Mouse (Mus musculus) liver, postnatal 0 days (tissue): Measurements from ENCODE around the gene Set. TPM values are rescaled to one million over a fixed set of nuclear protein-coding genes. Genes with fewer than 3 reads are reported as not detected.

ENCODE experiments used
- ATAC-seq: fragments of 200-750 bp; cut with Nextera tagmentation; 2 replicates; pipeline ENCODE4 v1.8.0; 2017; ENCODE audit warnings: mild to moderate bottlenecking, moderate library complexity
- DNase-seq: peaks from one replicate; pipeline ENCODE4 v3.0.0-alpha.2; 2016
- H3K27ac ChIP-seq: fragments of 300-500 bp; sonication (generic); 2 replicates; pipeline ENCODE4 v1.5.1; 2014; ENCODE audit warnings: antibody characterized with exemption, moderate library complexity, mild to moderate bottlenecking, low read depth
- H3K27me3 ChIP-seq: fragments of 300-500 bp; sonication (generic); 2 replicates; pipeline ENCODE4 v1.6.1; 2014; ENCODE audit warnings: low read length, control low read depth, mixed read lengths; ENCODE audit not compliant: insufficient read depth
- H3K36me3 ChIP-seq: fragments of 300-500 bp; sonication (generic); replicated peaks from 2 replicates; pipeline ENCODE4 v1.6.1; 2014; ENCODE audit warnings: mild to moderate bottlenecking, control low read depth, low read length, moderate library complexity, mixed read lengths; ENCODE audit not compliant: insufficient read depth
- H3K4me1 ChIP-seq: fragments of 300-500 bp; sonication (generic); 2 replicates; pipeline ENCODE4 v1.6.1; 2014; ENCODE audit warnings: antibody characterized with exemption, mild to moderate bottlenecking, control low read depth; ENCODE audit not compliant: insufficient read depth
- H3K4me2 ChIP-seq: fragments of 300-500 bp; sonication (generic); 2 replicates; pipeline ENCODE4 v1.6.1; 2014; ENCODE audit warnings: low read depth, mild to moderate bottlenecking, low read length, moderate library complexity, mixed read lengths
- H3K4me3 ChIP-seq: fragments of 300-500 bp; sonication (generic); 2 replicates; pipeline ENCODE4 v1.5.1; 2014; ENCODE audit warnings: low read depth, low read length
- H3K9ac ChIP-seq: fragments of 300-500 bp; sonication (generic); replicated peaks from 2 replicates; pipeline ENCODE4 v1.6.1; 2014; ENCODE audit warnings: mild to moderate bottlenecking, moderate library complexity
- H3K9me3 ChIP-seq: fragments of 300-500 bp; sonication (generic); 2 replicates; pipeline ENCODE4 v1.6.1; 2016; ENCODE audit warnings: mild to moderate bottlenecking, control low read depth, low read length, mixed read lengths
- CTCF ChIP-seq: sonication (generic); IDR thresholded peaks from 2 replicates; pipeline ENCODE4 v1.5.1; 2016; ENCODE audit warnings: antibody characterized with exemption, low read depth
- EP300 ChIP-seq: IDR thresholded peaks from 2 replicates; pipeline ENCODE4 v1.6.1; 2016; ENCODE audit warnings: antibody characterized with exemption, low read depth, mild to moderate bottlenecking
- WGBS: fragments of 180-500 bp; shearing (Covaris S2); extraction: QIAGEN DNeasy Blood & Tissue Kit; methylation state at CpG from one replicate; pipeline ENCODE4 v1.1.7; 2014; ENCODE audit not compliant: insufficient replicate concordance; 5-methylcytosine and 5-hydroxymethylcytosine counted together
- polyA plus RNA-seq: library from polyadenylated mRNA; unstranded; fragments of >200 nt; fragmentation: Nextera tagmentation; extraction: Ambion mirVana; gene quantifications from 2 replicates; pipeline ENCODE4 v1.2.1, GENCODE M21; 2015

Gene Set
- polyA plus RNA-seq, 1 experiment from 2014 or later, result 115 TPM

DNA sequence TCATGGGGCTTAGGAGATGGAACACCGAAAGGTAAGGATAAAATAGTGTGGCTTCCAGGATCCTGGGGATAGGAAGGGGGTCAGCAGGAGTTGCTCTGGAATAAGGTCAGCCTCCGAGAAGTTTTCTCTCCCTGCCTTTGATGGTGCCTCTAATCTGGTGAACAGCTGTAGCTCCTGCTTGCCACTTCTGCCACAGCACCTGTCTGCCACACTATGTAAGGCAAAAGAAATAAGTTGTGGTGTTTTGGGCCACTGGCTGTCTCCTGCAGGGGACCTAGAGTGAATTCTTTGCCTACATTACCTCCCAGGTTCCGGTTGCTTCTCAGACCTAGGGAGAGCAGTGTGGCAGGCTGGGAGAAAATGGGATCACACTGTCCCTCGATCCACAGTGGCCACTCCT lies 21.6 kb downstream of the Set start:
- no peak for ATAC-seq
- Histone ChIP-seq H3K4me3 (no peak overlapping the region), H3K9ac (no peak overlapping the region)

DNA sequence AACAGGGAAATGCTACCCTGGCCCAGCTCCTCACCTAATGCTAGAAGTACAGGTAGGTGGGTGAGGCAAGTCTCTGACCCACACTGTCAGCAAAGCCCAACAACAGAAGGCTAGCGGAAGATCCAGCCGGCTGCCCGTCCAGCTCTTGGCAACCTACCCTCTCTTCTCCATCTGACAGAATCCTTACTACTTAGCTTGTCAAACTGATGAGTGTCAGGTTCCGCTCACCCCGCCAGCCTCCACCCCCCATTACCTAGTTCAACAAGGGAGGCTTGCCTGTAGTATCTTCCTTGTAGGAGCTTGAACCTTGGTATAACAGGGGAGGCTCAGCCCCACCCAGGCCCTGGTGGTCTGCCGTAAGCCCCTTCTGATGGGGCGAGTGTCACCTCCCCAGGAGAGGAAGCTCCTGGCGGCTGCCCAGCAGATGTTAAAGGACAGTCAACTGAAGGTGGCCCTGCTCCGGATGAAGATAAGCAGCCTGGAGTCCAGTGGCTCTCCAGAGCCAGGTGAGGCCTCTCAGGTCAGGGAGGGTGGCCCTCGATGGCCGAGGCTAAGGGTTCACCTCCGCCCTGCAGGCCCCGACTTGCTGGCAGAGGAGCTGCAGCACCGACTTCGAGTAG lies 23.1 kb downstream of the Set start:
- Histone ChIP-seq H3K27me3 (no peaks in the 10 kb centered on the region), H3K27ac (no peak overlapping the region), H3K4me2 (no peak overlapping the region), H3K4me1 (peaks cover 8% of the 10 kb centered on the region), H3K4me3 (no peak overlapping the region), H3K9me3 (no peaks in the 10 kb centered on the region), H3K9ac (no peak overlapping the region), H3K36me3 (no peaks in the 10 kb centered on the region)
- 90% methylated on average over 15 of the region's 15 CpGs for WGBS
- TF ChIP-seq CTCF (no peak), EP300 (no peak)
- ATAC-seq, result no peak
- no peak for DNase-seq

More for the DNA sequence above, 21.6 kb downstream of the Set start:
- Histone ChIP-seq H3K27ac (no peak overlapping the region), H3K4me1 (peaks cover 8% of the 10 kb centered on the region), H3K27me3 (no peaks in the 10 kb centered on the region), H3K9me3 (no peaks in the 10 kb centered on the region), H3K4me2 (no peak overlapping the region), H3K36me3 (0 out of 2 replicates have a peak, but pooled peaks cover 2% of the 10 kb centered on the region)
- WGBS, result 78% methylated on average over 4 of the region's 4 CpGs
- TF ChIP-seq CTCF (no peak), EP300 (no peak)
- no peak for DNase-seq

DNA sequence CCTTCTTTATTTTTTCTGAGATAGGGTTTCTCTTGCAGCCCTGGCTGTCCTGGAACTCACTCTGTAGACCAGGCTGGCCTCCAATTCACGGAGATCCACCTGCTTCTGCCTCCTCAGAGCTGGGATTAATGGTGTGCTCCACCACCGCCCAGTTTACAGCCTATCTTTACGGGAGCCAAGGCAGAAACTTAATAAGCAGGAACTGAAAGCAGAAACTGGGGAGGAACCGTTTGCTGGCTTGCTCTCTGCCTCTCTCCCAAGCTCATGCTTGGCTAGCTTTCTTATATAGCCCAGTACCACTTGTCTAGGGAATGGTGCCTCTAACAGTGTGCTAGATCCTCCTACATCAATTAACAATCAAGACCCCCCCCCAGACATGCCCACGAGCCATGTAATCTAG lies 26.9 kb downstream of the Set start:
- Histone ChIP-seq H3K27me3 (no peaks in the 10 kb centered on the region), H3K27ac (0 out of 2 replicates have a peak overlapping the region, but pooled peaks have one; percentile 16), H3K9ac (no peak overlapping the region), H3K36me3 (no peaks in the 10 kb centered on the region), H3K4me2 (0 out of 2 replicates have a peak overlapping the region, but pooled peaks have one; percentile 38), H3K4me1 (no peaks in the 10 kb centered on the region), H3K4me3 (no peak overlapping the region), H3K9me3 (no peaks in the 10 kb centered on the region)
- 56% methylated on average over 5 of the region's 5 CpGs for WGBS
- DNase-seq (no peak), ATAC-seq (no peak)
- no peak for TF ChIP-seq CTCF
- no peak for TF ChIP-seq EP300

DNA sequence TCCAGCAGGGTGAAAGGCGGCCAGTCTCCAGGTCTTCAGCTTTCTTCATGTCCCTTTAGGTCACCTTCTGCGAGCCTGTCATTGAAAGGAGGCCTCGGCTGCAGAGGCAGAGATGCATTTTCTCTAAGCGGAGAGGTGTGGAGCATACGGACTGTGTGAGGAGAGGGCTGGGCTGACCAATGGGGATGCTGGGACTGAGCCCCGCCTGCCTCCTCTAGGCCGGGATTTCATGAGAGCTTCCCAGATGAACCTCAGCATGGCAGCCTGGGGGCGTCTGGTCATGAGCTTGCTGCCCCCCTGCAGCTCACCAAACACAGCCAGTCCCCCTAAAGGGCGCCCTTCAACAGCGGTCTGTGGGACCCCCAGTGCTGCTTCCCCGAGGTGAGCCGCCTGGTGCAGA lies 27.5 kb downstream of the Set start:
- Histone ChIP-seq H3K9ac (no peak overlapping the region), H3K27ac (0 out of 2 replicates have a peak overlapping the region, but pooled peaks have one; percentile 16)
- no peak for TF ChIP-seq CTCF
- TF ChIP-seq EP300, result no peak

DNA sequence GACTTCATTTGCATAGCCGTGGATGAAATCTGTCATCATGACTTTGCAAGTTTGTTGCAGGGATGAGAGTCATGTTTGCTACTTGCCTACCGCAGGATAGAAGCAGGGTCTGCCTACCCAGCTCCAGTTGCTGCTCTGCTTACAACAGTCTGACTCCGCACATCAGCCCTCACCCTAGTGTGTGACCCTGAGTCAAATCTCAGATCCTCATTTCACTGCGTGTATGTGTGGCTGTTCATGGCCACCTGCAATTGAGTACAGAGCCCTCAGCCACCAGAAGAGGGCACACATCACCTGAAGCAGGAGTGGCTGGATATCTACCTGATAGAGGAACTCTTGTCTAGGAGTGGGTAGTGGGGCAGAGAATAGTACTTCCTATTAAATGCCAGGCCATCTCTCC lies 30.1 kb downstream of the Set start:
- 75% methylated on average over 4 of the region's 4 CpGs for WGBS
- Histone ChIP-seq H3K27me3 (no peaks in the 10 kb centered on the region), H3K9me3 (no peaks in the 10 kb centered on the region), H3K4me3 (no peak overlapping the region), H3K27ac (no peak overlapping the region), H3K4me1 (no peaks in the 10 kb centered on the region), H3K9ac (no peak overlapping the region), H3K36me3 (peaks cover 6% of the 10 kb centered on the region), H3K4me2 (no peak overlapping the region)
- TF ChIP-seq CTCF (peak; percentile 38), EP300 (no peak)
- ATAC-seq (no peak), DNase-seq (no peak)

More for the DNA sequence above, 27.5 kb downstream of the Set start:
- no peak for DNase-seq
- WGBS, result 57% methylated on average over 12 of the region's 12 CpGs
- Histone ChIP-seq H3K4me2 (peak overlapping the region; percentile 38), H3K27me3 (no peaks in the 10 kb centered on the region), H3K4me3 (no peak overlapping the region), H3K36me3 (no peaks in the 10 kb centered on the region), H3K4me1 (no peaks in the 10 kb centered on the region), H3K9me3 (no peaks in the 10 kb centered on the region)
- peak; percentile 76 for ATAC-seq

DNA sequence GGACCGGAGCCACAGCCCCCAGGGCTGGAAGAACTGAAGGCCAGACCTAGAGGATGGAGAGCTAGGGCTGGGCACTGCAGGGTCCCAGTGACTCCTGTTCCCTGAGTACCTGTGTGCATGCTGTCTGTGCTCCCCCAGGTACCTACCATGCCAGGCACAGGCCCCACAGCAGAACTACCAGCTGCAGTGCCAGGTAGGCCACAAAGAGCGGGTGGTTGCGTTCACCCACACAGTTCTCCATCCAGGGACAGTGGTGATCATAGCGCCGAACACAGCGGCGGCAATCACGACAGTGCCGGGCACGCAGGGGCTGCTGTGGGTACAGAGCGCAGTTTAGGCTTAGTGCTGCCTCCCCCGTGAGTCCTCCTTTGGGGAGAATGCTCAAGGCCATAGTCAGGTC lies 34.3 kb downstream of the Set start:
- WGBS, result 97% methylated on average over 12 of the region's 12 CpGs

More for the DNA sequence above, 34.3 kb downstream of the Set start:
- Histone ChIP-seq H3K4me1 (peaks cover 19% of the 10 kb centered on the region), H3K27ac (no peak overlapping the region), H3K9me3 (no peaks in the 10 kb centered on the region), H3K4me3 (no peak overlapping the region), H3K36me3 (peaks cover 6% of the 10 kb centered on the region), H3K9ac (no peak overlapping the region), H3K27me3 (no peaks in the 10 kb centered on the region), H3K4me2 (no peak overlapping the region)
- no peak for DNase-seq
- no peak for ATAC-seq
- no peak for TF ChIP-seq EP300
- TF ChIP-seq CTCF, result no peak
